Mouse (Mus musculus) large intestine, adult 2 months (tissue): ENCODE measurements around the gene Golm1. TPM values are rescaled to one million over a fixed set of nuclear protein-coding genes. Genes with fewer than 3 reads are reported as not detected.
"Not testable (repeated sequence)": the region's sequence is repeated elsewhere in the genome, so short reads cannot be mapped to it uniquely, and the experiment has no call there.

Source experiments
- DNase-seq: peaks from one replicate; pipeline ENCODE4 v3.0.0-alpha.2; 2012; ENCODE audit warnings: low read depth, low spot score
- WGBS: fragments of 180-500 bp; shearing (Covaris S2); methylation state at CpG from one replicate; pipeline ENCODE4 v1.1.7; 2018; 5-methylcytosine and 5-hydroxymethylcytosine counted together
- polyA plus RNA-seq: library from polyadenylated mRNA; depleted of rRNA; stranded (reverse); fragments of >200 nt; gene quantifications from 2 replicates; pipeline ENCODE4 v1.2.3, GENCODE M21; 2012; rRNA removed

Gene Golm1
- polyA plus RNA-seq, 1 experiment, result 88.5 TPM

DNA sequence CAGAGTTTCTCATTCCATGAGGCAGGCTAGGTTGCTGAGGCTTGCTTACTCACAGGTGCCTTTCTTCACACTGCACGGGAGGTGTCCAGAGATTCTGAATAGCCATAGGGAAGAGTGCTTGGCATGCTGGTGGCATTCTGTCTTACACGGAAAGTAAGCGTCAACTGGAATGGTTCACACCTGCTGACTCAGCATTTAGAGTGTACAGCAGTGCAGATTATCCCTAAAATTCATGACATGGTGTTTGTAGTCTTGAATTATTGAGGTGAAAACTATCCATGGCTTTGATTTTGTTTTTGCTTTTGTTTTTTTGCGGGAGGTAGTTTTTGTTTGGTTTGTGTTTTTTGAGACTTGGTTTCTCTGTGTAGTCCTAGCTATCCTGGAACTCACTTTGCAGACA, 65.7 kb downstream of the Golm1 start:
- no peak for DNase-seq
- WGBS, result 90% methylated on average over 4 of the region's 4 CpGs

DNA sequence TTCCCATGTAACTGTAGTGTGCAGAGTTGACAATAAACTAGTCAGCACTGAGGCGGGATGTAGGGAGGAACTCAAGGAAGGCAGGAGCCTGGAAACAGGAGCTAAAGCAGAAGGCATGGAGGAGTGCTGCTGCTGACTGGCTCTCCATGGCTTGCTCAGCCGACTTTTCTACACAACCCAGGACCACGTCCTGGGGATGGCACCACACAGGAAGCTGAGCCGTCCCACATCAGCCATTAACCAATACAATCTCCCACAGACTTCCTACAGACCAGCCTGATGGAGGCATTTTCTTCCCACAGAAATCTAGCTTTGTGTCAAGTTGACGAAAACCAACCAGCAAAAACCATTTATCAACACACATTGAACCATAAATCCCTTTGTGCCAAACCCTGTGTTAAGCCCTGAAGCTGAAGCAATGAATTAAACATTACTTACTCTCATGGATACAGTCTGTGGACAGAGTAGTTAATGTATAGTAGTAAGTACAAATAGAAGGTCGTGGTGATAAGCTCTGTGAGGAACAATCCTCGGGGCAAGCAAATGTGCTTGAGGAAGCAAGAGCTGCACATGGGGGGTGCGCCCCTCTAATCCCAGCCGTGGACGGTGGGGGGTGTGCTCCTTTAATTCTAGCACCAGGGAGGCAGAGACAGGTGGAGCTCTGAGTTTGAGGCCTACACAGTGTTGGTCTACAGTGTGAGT, 70.2 kb downstream of the Golm1 start:
- no peak for DNase-seq
- 59% methylated on average over 10 of the region's 10 CpGs for WGBS

DNA sequence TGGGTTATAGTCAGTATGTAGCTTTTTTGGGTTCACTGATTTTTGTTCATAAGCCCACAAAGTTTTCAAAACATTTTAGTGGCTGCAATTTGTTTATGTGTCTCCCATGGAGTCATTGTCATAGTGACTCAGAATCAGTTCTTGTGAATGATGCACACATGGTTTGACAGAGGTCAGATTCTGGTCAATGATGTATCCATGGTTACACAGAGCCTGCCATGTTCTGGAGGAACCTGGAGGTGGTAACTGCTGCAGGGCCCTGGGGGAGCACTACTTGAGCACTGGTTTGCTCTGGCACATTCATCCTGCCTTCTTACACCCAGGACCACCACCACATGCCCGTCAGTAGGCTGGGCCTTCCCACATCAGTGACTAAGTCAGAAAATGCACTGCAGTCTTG, 71.1 kb downstream of the Golm1 start:
- WGBS, result 93% methylated on average over 1 of the region's 1 CpGs
- DNase-seq, result no peak

DNA sequence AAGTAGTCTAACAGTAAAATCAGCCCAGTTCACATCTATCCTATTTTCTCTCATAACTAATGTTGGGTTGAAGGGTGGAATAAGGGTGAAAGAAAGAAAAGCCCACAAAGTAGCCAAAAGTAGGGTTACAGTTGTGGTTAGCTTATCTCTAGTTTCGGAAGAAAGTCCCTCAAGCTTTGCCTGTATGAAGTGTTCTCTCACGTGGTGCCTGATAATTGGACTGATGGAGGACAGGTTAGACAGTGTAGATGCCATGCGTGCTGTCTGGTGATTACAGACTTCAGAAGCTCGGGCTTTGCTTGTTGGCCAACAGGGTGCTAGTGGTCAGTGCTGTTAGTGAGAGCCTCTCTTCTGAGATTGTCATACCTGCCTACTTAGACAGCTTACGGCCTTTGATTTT, 72.5 kb downstream of the Golm1 start:
- 94% methylated on average over 5 of the region's 5 CpGs for WGBS
- DNase-seq, result no peak

DNA sequence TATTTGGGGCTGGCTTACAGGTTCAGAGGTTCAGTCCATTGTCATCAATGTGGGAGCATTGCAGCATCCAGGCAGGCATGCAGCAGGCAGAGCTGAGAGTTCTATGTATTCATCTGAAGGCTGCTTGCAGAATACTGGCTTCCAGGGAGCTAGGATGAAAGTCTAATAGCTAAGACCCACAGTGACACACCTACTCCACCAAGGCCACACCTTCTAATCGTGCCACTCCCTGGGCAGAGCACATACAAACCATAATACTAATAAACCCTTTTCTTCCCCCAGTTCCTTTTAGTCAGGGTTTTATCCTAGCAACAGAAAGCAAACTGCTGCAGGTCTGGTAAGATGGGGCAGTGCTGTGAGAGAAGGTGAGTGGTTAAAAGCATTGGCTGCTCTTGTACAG, 83.0 kb downstream of the Golm1 start:
- no peak for DNase-seq
- WGBS, result 29% methylated on average over 1 of the region's 1 CpGs

DNA sequence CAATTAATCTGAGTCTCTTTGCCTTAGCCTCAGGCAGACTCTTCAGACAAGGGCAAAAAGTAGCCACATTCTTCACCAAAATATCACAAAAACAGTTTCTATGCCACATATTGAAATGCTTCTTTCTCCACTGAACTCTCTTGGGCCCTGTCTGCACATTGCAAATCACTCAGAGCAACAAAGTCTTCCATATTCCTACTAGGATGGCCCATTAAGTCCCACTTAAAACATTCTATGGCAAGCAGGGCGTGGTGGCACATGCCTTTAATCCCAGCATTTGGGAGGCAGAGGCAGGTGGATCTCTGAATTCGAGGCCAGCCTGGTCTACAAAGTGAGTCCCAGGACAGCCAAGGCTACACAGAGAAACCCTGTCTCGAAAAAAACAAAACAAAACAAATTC, 83.6 kb downstream of the Golm1 start:
- not testable (repeated sequence) for DNase-seq
- WGBS, result 83% methylated on average over 3 of the region's 3 CpGs

DNA sequence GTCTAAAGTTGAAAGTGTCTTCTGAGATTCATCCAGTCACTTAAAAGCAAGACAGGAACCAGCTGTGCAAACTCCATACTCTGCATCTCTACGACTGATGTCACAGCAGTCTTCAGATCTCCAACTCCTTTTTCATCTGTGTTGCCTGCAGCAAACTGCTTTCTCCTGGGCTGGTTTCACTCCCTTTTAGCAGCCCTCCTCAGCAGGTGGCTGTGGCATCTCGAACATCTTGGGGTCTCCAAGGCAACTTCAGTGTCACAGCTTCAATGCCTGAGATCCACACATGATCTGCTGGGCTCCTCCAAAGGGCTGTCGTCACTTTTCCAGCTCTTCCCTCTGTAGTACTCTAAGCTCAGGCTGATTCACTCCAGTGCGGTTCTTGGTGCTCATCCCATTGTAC, 84.9 kb downstream of the Golm1 start:
- WGBS, result 91% methylated on average over 4 of the region's 4 CpGs
- DNase-seq, result no peak

DNA sequence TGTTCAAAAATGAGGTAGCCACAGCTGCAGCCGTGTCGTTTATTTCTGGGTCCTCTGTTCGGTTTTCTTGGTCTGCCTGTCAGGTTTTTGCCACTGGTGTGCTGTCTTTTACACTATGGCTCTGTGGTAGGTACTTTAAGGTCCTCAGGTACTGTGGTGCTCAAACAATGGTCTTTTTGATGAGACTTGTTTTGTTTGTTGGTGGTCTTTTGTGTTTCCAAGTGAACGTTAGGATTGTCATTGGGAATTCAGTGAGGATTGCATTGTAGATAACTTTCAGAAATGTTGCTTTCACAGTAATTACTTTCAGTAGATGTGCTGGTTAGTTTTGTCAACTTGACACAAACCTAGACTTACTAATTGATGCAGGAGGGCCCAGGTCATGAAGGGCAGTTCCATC, 85.9 kb downstream of the Golm1 start:
- WGBS, result 86% methylated on average over 4 of the region's 4 CpGs
- DNase-seq, result no peak

DNA sequence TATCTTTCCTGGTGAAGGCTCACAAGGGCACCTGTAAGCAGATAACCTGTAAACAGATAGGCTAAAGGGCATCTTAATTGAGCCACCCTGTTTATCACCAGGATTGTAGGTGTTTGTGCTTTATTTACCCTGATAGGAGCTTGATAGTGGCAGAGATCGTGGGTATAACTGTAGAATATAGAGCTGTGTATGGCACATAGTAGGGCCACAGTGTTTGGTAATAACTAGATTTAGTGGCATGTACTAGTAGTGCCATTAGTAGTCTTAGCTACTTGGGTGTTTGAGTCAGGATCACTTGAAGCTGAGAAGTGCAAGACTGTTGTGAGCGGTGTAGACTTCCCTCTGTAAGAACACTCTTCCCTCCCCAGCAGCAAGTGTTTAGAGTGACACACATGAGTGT, 88.4 kb downstream of the Golm1 start:
- WGBS, result 83% methylated on average over 2 of the region's 2 CpGs

DNA sequence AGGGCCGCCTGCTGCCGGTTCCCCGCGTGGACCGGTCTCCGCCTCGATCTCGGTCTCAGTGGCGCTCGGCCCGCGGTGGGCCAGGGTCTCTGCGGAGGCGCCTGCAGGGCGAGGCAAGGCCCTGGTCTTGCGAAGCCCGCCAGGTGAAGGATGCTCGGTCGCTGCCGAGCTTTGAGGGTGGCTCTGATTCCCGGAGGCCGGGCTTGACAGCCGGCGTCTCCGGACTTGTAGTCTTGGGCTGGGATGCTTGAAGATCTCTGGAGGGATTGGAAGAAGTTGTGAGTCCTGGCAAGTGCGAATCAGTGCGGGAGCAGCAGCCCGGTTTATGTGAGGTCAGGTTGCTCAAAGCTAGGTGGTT, 90.0 kb downstream of the Golm1 start:
- DNase-seq, result no peak
- WGBS, result under 1% methylated on average over 28 of the region's 28 CpGs

More for the DNA sequence above, 88.4 kb downstream of the Golm1 start:
- no peak for DNase-seq

DNA sequence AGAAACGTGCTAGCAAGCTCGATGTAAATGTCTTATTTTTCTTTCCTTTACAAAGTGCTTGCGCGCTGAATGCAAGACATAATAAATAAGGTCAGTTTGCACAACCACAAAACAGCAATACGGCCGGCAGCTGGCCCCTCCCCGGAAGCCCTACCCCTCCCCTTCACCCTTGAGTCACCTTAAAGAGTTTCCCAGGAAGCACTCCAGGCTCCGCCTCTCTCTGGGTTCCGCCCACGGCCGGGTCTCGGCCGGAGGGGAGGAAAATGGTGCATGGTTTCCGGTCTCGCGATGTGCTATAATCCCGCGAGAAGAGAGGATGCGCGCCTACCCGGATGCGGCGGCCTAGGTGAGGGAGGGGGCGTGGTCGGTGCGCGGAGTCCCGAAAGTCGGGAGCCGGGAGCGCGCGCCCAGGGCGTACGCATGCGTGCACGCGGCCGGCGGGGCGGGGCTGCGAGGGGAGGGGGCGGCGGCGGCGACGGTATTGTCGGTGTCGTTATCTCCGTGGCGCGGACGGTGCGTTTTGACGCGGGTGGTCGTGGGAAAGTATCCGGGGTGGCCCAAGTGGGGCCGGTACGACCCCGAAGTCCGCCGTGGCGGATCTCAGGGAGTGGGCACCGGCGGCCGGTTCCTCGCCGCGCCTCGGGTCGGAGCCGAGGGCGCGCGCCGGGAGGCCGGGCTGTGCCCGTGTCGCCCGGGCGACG, 90.5 kb downstream of the Golm1 start, which contains the start of the genes Agtpbp1 and Naa35:
TSS of gene Agtpbp1 (minus strand) at position 281 of the 701 bp plus-strand sequence.
TSS of gene Naa35 (plus strand) at position 313 of the 701 bp plus-strand sequence.
- under 1% methylated on average over 83 of the region's 83 CpGs for WGBS
- DNase-seq, result peak; percentile 99

Other genes with a start within 250 kb of the Golm1 start
- 2.2 and 2.8 TPM in 2 replicates for gene Agtpbp1, start 90.6 kb downstream of the Golm1 start, polyA plus RNA-seq
- gene Naa35, start 90.6 kb downstream of the Golm1 start, polyA plus RNA-seq, result 41.5 and 43.7 TPM in 2 replicates
- not detected in 2 replicates for gene 4921517D22Rik, start 18.3 kb upstream of the Golm1 start, polyA plus RNA-seq
- gene Spata31d1a, start 34.5 kb upstream of the Golm1 start, polyA plus RNA-seq, result not detected in 2 replicates
- gene Spata31d1b, start 36.5 kb upstream of the Golm1 start, polyA plus RNA-seq, result not detected in 2 replicates
- not detected in 2 replicates for gene Spata31d1d, start 55.9 kb upstream of the Golm1 start, polyA plus RNA-seq
- not detected in 2 replicates for gene 1700014D04Rik, start 70.9 kb upstream of the Golm1 start, polyA plus RNA-seq
- 76.0 and 77.7 TPM in 2 replicates for gene Isca1, start 94.0 kb upstream of the Golm1 start, polyA plus RNA-seq
- gene Gm49354, start 106.4 kb upstream of the Golm1 start, polyA plus RNA-seq, result not detected in 2 replicates
- 20.5 and 34.0 TPM in 2 replicates for gene Tut7, start 147.3 kb upstream of the Golm1 start, polyA plus RNA-seq